Mouse (Mus musculus) fat pad, adult 2 months (tissue): ENCODE data around the gene Gm9936.
"Not testable (repeated sequence)": the region's sequence is repeated elsewhere in the genome, so short reads cannot be mapped to it uniquely, and the experiment has no call there.

ENCODE experiments used
- DNase-seq: peaks from one replicate; pipeline ENCODE4 v3.0.0-alpha.2; 2011; ENCODE audit warnings: low read depth, low spot score; ENCODE audit errors: extremely low read depth

Gm9936 gene

GRCm38 (mm10) chr5:114840481-114840880 is 18.0 kb downstream of the Gm9936 start:
- DNase-seq: not testable (repeated sequence)

- DNase-seq: no peak
Measured at GRCm38 (mm10) chr5:114836886-114837285, 21.6 kb downstream of the Gm9936 start.

GRCm38 (mm10) chr5:114829740-114830139 is 28.7 kb downstream of the Gm9936 start:
- DNase-seq: no peak

GRCm38 (mm10) chr5:114827427-114827826 is 31.1 kb downstream of the Gm9936 start:
- no peak for DNase-seq

GRCm38 (mm10) chr5:114825978-114826691 is 32.3 kb downstream of the Gm9936 start:
- no peak for DNase-seq

- no peak for DNase-seq
Measured at GRCm38 (mm10) chr5:114824197-114824596, 34.3 kb downstream of the Gm9936 start.

- DNase-seq: no peak
Measured at GRCm38 (mm10) chr5:114822796-114823688, 35.4 kb downstream of the Gm9936 start, which contains the start of gene 1500011B03Rik. 1500011B03Rik (minus strand) TSS chr5:114823468.

GRCm38 (mm10) chr5:114818124-114818523 is 40.4 kb downstream of the Gm9936 start:
- no peak for DNase-seq

- DNase-seq: no peak
Measured at GRCm38 (mm10) chr5:114816599-114816998, 41.9 kb downstream of the Gm9936 start.

- no peak for DNase-seq
Measured at GRCm38 (mm10) chr5:114813525-114814181, 44.8 kb downstream of the Gm9936 start.

GRCm38 (mm10) chr5:114809826-114810225 is 48.7 kb downstream of the Gm9936 start:
- DNase-seq: no peak

GRCm38 (mm10) chr5:114809181-114809756 is 49.2 kb downstream of the Gm9936 start:
- no peak for DNase-seq

GRCm38 (mm10) chr5:114808385-114808784 is 50.1 kb downstream of the Gm9936 start:
- DNase-seq: no peak

- no peak for DNase-seq
Measured at GRCm38 (mm10) chr5:114807893-114808292, 50.6 kb downstream of the Gm9936 start.

- DNase-seq: no peak
Measured at GRCm38 (mm10) chr5:114807468-114807867, 51.0 kb downstream of the Gm9936 start.

GRCm38 (mm10) chr5:114807063-114807462 is 51.4 kb downstream of the Gm9936 start:
- no peak for DNase-seq

GRCm38 (mm10) chr5:114806636-114807035 is 51.8 kb downstream of the Gm9936 start:
- DNase-seq: no peak
